Mouse (Mus musculus): ENCODE measurements around the gene Scnn1a. TPM values are rescaled to one million over a fixed set of nuclear protein-coding genes. Genes with fewer than 3 reads are reported as not detected.

Gene Scnn1a
- polyA plus RNA-seq, 1 experiment from 2014 or later, result 5.8 TPM

- Histone ChIP-seq H3K4me2 (ENCODE audit: low read depth, low read length) (0 out of 2 replicates have a peak overlapping the region, but pooled peaks have one; percentile 33), H3K4me3 (replicated peaks; ENCODE audit: low read length) (no peak overlapping the region), H3K9me3 (replicated peaks; ENCODE audit: control insufficient read depth, low read length) (no peaks in the 10 kb centered on the region), H3K9ac (ENCODE audit: low read length) (no peak overlapping the region), H3K27me3 (ENCODE audit: control insufficient read depth, insufficient read depth, low read length) (no peaks in the 10 kb centered on the region), H3K4me1 (ENCODE audit: control insufficient read depth, insufficient read depth, low read length) (peaks cover 61% of the 10 kb centered on the region), H3K36me3 (ENCODE audit: control insufficient read depth, insufficient read depth, low read length) (peaks cover 2% of the 10 kb centered on the region; the same call in 1 of the 2 replicates), H3K27ac (ENCODE audit: low read length) (no peak overlapping the region)
- ATAC-seq (ENCODE audit: insufficient read depth, low FRiP score), result no peak
- WGBS, result 66% methylated on average over 4 of the region's 4 CpGs
Observed at GRCm38 (mm10) chr6:125352811-125353210, 32.4 kb downstream of the Scnn1a start.

DNA sequence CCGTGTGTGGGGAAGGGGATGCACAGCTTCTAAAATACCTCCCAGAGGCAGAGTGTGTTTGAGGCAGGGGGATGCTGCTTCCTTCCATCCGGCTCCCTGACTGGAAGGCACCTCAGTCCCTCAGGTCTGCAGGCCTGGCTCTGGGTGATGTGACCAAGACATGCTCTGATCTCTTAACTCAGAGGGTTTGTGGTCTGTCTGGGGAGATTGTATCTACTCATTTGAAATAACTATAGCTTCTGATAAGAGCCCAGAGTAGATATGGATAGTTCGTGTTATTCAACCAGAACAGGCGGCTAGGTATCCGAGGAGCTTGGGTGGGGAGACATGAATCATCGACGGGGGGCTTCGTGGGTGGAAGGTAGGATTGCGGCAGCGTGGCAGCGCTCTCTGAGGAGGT is 32.8 kb downstream of the Scnn1a start:
- Histone ChIP-seq H3K4me1 (ENCODE audit: control insufficient read depth, insufficient read depth, low read length) (peaks cover 61% of the 10 kb centered on the region), H3K9me3 (replicated peaks; ENCODE audit: control insufficient read depth, low read length) (no peaks in the 10 kb centered on the region), H3K4me2 (ENCODE audit: low read depth, low read length) (0 out of 2 replicates have a peak overlapping the region, but pooled peaks have one; percentile 33), H3K4me3 (replicated peaks; ENCODE audit: low read length) (no peak overlapping the region), H3K27me3 (ENCODE audit: control insufficient read depth, insufficient read depth, low read length) (no peaks in the 10 kb centered on the region), H3K9ac (ENCODE audit: low read length) (no peak overlapping the region), H3K27ac (ENCODE audit: low read length) (0 out of 2 replicates have a peak overlapping the region, but pooled peaks have one; percentile 53), H3K36me3 (ENCODE audit: control insufficient read depth, insufficient read depth, low read length) (peaks cover 6% of the 10 kb centered on the region)
- ATAC-seq (ENCODE audit: insufficient read depth, low FRiP score), result no peak
- WGBS, result 82% methylated on average over 11 of the region's 11 CpGs

- Histone ChIP-seq H3K27ac (ENCODE audit: low read length) (peak overlapping the region; percentile 53), H3K4me3 (replicated peaks; ENCODE audit: low read length) (no peak overlapping the region), H3K27me3 (ENCODE audit: control insufficient read depth, insufficient read depth, low read length) (no peaks in the 10 kb centered on the region), H3K4me2 (ENCODE audit: low read depth, low read length) (peak overlapping the region; percentile 33; the same call in 1 of the 2 replicates), H3K36me3 (ENCODE audit: control insufficient read depth, insufficient read depth, low read length) (peaks cover 10% of the 10 kb centered on the region), H3K4me1 (ENCODE audit: control insufficient read depth, insufficient read depth, low read length) (peaks cover 61% of the 10 kb centered on the region), H3K9me3 (replicated peaks; ENCODE audit: control insufficient read depth, low read length) (no peaks in the 10 kb centered on the region), H3K9ac (ENCODE audit: low read length) (peak overlapping the region; percentile 24; the same call in 1 of the 2 replicates)
- 77% methylated on average over 4 of the region's 4 CpGs for WGBS
- no peak for ATAC-seq (ENCODE audit: insufficient read depth, low FRiP score)
Observed at GRCm38 (mm10) chr6:125353655-125354054, 33.2 kb downstream of the Scnn1a start.

- WGBS, result 9% methylated on average over 14 of the region's 14 CpGs
- H3K4me3 ChIP-seq (replicated peaks; ENCODE audit: low read length), result peak overlapping the region; percentile 2
- peak overlapping the region; percentile 53 for H3K27ac ChIP-seq (ENCODE audit: low read length)
- peak overlapping the region; percentile 33 for H3K4me2 ChIP-seq (ENCODE audit: low read depth, low read length)
- H3K27me3 ChIP-seq (ENCODE audit: control insufficient read depth, insufficient read depth, low read length), result no peaks in the 10 kb centered on the region
- H3K36me3 ChIP-seq (ENCODE audit: control insufficient read depth, insufficient read depth, low read length), result peaks cover 16% of the 10 kb centered on the region
- peak overlapping the region; percentile 44; the same call in 1 of the 2 replicates for H3K9ac ChIP-seq (ENCODE audit: low read length)
- 0 out of 2 replicates have a peak, but pooled peaks have one; percentile 31 for ATAC-seq (ENCODE audit: insufficient read depth, low FRiP score)
- H3K4me1 ChIP-seq (ENCODE audit: control insufficient read depth, insufficient read depth, low read length), result peaks cover 56% of the 10 kb centered on the region
- H3K9me3 ChIP-seq (replicated peaks; ENCODE audit: control insufficient read depth, low read length), result no peaks in the 10 kb centered on the region
Observed at GRCm38 (mm10) chr6:125354352-125355151, 34.1 kb downstream of the Scnn1a start.

DNA sequence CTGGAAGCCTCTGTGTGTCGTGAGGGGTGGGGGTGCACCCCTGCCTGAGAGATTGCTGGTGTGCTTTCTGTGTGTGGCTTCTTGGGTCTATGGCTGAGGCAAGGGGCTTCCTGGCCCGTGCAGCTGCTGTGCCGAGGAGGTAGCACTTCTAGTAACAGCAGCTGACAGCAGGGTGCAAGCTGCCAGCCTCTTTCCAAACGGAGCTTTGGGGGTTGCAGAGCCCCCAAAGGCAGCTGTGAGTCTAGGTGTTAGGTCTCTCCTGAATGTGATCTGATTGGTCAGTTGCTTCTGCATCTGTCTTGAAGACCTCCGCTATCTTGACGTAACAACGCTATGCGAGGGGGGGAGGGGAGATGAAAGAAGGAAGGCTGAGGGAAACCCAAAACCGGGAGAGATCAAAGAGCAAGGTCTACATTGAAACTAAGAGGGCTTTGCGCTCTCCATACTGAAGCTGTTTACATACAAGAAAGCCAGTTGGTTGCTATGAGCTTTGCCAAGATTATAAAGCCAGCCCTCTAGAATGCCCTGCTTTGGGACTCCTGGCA is 34.8 kb downstream of the Scnn1a start:
- Histone ChIP-seq H3K27ac (ENCODE audit: low read length) (peak overlapping the region; percentile 20), H3K4me1 (ENCODE audit: control insufficient read depth, insufficient read depth, low read length) (peaks cover 56% of the 10 kb centered on the region), H3K9me3 (replicated peaks; ENCODE audit: control insufficient read depth, low read length) (no peaks in the 10 kb centered on the region), H3K4me2 (ENCODE audit: low read depth, low read length) (peak overlapping the region; percentile 33), H3K9ac (ENCODE audit: low read length) (peak overlapping the region; percentile 44), H3K4me3 (replicated peaks; ENCODE audit: low read length) (peak overlapping the region; percentile 2), H3K36me3 (ENCODE audit: control insufficient read depth, insufficient read depth, low read length) (peaks cover 16% of the 10 kb centered on the region), H3K27me3 (ENCODE audit: control insufficient read depth, insufficient read depth, low read length) (no peaks in the 10 kb centered on the region)
- 10% methylated on average over 10 of the region's 10 CpGs for WGBS
- no peak for ATAC-seq (ENCODE audit: insufficient read depth, low FRiP score)

DNA sequence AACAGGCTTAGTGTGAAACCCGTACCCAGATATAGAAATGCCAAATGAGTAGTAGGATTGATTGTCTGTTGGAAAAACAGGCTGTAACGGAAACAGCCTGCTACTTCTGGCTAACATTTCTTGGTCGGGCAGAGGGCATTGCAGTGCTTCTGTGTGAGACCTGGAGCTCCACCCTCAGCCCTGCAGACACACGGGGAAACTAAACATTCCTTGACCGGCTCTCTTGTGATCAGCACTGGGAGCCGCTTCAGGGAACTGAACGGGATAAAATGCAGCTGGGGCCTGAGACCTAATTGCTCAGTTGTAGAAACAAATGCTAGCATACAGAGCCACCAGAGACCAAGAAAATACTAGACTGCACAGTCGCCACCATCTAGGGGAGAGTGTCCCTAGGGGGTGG is 35.8 kb downstream of the Scnn1a start:
- Histone ChIP-seq H3K36me3 (ENCODE audit: control insufficient read depth, insufficient read depth, low read length) (peaks cover 19% of the 10 kb centered on the region), H3K9me3 (replicated peaks; ENCODE audit: control insufficient read depth, low read length) (no peaks in the 10 kb centered on the region), H3K27me3 (ENCODE audit: control insufficient read depth, insufficient read depth, low read length) (no peaks in the 10 kb centered on the region), H3K9ac (ENCODE audit: low read length) (no peak overlapping the region), H3K27ac (ENCODE audit: low read length) (no peak overlapping the region), H3K4me2 (ENCODE audit: low read depth, low read length) (no peak overlapping the region), H3K4me1 (ENCODE audit: control insufficient read depth, insufficient read depth, low read length) (peaks cover 52% of the 10 kb centered on the region), H3K4me3 (replicated peaks; ENCODE audit: low read length) (no peak overlapping the region)
- peak; percentile 20; the same call in 1 of the 2 replicates for ATAC-seq (ENCODE audit: insufficient read depth, low FRiP score)
- 21% methylated on average over 8 of the region's 8 CpGs for WGBS

DNA sequence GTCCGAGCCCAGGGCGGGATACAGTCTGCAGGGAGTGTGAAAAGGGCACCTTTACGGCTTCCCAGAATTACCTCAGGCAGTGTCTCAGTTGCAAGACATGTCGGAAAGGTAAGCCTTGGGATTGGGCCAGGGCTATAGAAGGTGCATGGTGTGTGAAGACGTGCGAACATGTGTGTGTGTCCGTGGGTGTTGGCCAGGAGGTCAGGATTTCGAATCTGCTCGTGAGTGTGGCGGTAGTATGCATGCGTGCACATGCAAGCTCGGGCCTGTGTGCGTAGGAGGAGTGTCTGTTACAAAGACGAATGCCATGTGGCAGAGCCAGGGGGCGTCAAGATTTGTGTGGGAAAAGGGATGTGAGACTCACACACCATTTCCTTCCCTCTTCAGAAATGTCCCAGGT is 36.9 kb downstream of the Scnn1a start:
- peaks cover 41% of the 10 kb centered on the region for H3K4me1 ChIP-seq (ENCODE audit: control insufficient read depth, insufficient read depth, low read length)
- H3K4me3 ChIP-seq (replicated peaks; ENCODE audit: low read length), result no peak overlapping the region
- no peak for ATAC-seq (ENCODE audit: insufficient read depth, low FRiP score)
- H3K9ac ChIP-seq (ENCODE audit: low read length), result no peak overlapping the region
- 81% methylated on average over 15 of the region's 15 CpGs for WGBS
- H3K27me3 ChIP-seq (ENCODE audit: control insufficient read depth, insufficient read depth, low read length), result no peaks in the 10 kb centered on the region
- H3K27ac ChIP-seq (ENCODE audit: low read length), result no peak overlapping the region
- no peaks in the 10 kb centered on the region for H3K9me3 ChIP-seq (replicated peaks; ENCODE audit: control insufficient read depth, low read length)
- no peak overlapping the region for H3K4me2 ChIP-seq (ENCODE audit: low read depth, low read length)
- peaks cover 23% of the 10 kb centered on the region for H3K36me3 ChIP-seq (ENCODE audit: control insufficient read depth, insufficient read depth, low read length)

DNA sequence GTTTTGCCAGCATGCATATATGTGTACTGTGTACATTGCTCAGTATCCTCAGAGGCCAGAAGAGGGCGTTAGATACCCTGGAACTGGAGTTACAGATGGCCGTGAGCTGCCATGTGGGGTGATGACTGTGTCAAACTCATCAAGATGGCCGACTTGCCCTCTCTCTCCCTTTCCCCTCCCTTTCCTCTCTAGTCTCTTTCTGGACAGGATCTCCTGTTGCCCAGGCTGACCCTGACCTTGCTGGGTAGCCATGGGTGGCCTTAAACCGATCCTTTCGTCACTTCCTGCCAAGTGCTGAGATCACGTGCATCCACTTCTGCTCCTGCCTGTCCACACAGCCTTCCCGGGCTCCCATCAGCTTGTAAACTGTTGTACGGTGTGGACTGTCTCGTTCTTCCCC is 39.5 kb downstream of the Scnn1a start:
- 52% methylated on average over 9 of the region's 9 CpGs for WGBS
- Histone ChIP-seq H3K36me3 (ENCODE audit: control insufficient read depth, insufficient read depth, low read length) (peaks cover 23% of the 10 kb centered on the region), H3K4me2 (ENCODE audit: low read depth, low read length) (no peak overlapping the region), H3K27me3 (ENCODE audit: control insufficient read depth, insufficient read depth, low read length) (no peaks in the 10 kb centered on the region), H3K9me3 (replicated peaks; ENCODE audit: control insufficient read depth, low read length) (no peaks in the 10 kb centered on the region), H3K27ac (ENCODE audit: low read length) (no peak overlapping the region), H3K4me3 (replicated peaks; ENCODE audit: low read length) (no peak overlapping the region), H3K4me1 (ENCODE audit: control insufficient read depth, insufficient read depth, low read length) (peaks cover 25% of the 10 kb centered on the region), H3K9ac (ENCODE audit: low read length) (no peak overlapping the region)
- ATAC-seq (ENCODE audit: insufficient read depth, low FRiP score), result no peak

- WGBS, result 78% methylated on average over 9 of the region's 9 CpGs
- Histone ChIP-seq H3K4me1 (ENCODE audit: control insufficient read depth, insufficient read depth, low read length) (peaks cover 16% of the 10 kb centered on the region), H3K4me3 (replicated peaks; ENCODE audit: low read length) (no peak overlapping the region), H3K4me2 (ENCODE audit: low read depth, low read length) (no peak overlapping the region), H3K36me3 (ENCODE audit: control insufficient read depth, insufficient read depth, low read length) (peaks cover 23% of the 10 kb centered on the region), H3K9me3 (replicated peaks; ENCODE audit: control insufficient read depth, low read length) (no peaks in the 10 kb centered on the region), H3K27ac (ENCODE audit: low read length) (no peak overlapping the region), H3K9ac (ENCODE audit: low read length) (no peak overlapping the region), H3K27me3 (ENCODE audit: control insufficient read depth, insufficient read depth, low read length) (no peaks in the 10 kb centered on the region)
- ATAC-seq (ENCODE audit: insufficient read depth, low FRiP score), result no peak
Observed at GRCm38 (mm10) chr6:125360846-125361245, 40.4 kb downstream of the Scnn1a start.
